Mouse (Mus musculus): ENCODE data around the gene Itpr1.

Gene Itpr1

DNA sequence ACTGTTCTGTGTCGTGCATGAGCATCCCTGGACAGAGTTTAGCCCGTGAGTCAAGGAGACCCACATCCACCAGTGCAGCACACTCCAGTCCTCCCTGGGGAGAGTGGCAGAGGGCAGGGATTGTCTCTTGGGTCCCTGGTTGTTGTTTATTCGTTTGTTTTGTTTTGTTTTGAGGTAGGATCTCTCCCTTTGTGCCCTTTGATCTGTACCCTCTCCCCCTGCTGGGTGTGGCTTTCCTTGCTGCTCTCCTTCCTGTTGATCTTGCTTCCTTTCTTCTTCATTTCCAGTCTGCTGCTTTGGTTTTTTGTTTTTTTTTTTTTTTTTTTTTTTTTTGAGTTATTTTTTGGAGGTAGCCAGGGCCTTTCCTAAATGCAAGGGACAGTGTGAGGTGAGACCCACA is 299.2 kb downstream of the Itpr1 start:
- WGBS: 48% methylated on average over 3 of the region's 3 CpGs

DNA sequence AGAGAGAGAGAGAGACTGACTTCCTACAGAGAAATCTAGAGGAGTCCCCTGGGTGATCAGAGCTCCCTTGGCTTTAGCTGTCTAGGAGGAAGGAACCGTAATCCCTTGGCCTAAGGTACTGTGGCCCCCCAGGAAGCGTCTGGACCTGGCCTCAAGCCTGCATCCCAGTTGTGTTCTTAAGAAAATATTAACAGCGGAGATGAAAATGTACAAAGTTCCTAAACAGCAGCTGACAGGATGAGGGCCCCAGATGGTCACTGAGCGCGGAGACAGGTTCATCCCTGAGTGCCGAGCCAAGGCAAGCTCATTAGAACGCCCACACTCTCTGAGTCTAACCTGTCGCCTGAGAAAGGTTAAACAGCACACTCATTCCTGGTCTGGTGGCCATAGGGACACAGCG is 300.1 kb downstream of the Itpr1 start:
- WGBS: 81% methylated on average over 9 of the region's 9 CpGs

DNA sequence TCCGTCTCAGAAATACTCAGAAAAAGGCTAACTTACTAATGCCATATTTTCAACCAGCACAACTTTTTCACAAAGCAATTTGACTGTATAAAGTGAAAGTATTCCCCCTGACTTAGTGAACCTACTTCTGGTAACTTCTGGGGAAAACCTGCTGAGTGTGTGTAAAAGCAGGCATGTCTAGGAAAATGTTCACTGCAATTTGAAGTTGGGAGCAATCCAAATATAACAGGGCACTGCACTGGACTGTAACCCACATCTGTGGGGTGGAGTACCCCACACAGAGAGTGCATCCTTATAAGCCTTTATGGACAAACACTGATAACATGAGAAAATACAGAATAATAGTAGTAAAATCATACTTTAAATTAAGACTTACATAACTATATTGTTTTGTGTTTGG is 303.4 kb downstream of the Itpr1 start:
- WGBS: 93% methylated on average over 1 of the region's 1 CpGs

DNA sequence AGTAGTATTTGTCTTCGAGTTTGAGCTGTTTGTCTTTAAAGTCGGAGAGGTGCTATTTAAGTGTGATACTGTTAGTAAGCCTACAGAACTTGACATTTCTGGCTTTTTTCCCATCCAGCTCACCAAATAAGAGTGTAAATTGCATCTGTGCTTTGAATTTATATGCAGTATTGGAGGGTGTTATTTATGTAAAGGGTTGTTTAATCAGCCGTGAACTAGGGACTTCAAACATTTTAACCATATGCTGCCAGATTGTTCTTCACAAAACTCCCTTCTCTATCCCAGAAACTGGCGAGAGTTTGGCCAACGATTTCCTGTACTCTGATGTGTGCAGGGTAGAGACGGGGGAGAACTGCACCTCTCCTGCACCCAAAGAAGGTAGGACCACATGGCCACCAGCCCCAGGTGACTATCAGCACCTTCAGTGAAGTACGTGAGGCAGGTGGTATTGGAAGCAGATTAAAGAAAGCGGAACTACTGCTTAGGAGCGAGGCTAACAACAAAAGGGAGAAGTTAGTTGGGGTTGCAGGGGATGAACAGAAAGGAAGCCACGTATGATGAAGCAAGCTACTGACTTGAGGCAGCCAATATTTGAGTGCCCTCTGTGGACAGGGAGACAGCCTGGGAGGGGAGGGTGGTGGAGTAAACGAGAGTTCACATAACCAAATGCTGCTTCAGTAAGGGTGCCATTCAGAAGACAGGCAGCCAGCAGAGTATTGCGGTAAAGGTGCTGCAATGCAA is 304.5 kb downstream of the Itpr1 start:
- 75% methylated on average over 12 of the region's 12 CpGs for WGBS

DNA sequence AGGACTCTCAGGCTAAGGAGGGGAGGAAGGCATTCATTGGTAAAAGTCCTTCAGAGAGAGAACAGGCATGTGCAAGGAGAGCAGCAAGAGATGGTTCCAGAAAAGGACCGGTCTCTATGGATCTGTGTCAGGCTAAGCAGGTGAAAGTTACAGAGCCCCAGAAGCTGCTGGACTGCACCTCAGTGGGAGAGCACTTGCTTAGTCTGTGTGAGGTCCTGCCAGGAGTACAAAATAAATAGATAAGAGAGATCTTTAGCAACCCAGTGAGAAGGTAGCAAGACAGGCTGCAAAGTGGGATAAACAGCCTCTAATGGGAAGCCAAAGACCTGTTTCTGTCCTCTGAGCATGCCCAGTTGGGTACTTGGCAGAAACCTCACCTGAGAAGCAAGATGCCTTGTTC is 305.1 kb downstream of the Itpr1 start:
- 95% methylated on average over 1 of the region's 1 CpGs for WGBS

DNA sequence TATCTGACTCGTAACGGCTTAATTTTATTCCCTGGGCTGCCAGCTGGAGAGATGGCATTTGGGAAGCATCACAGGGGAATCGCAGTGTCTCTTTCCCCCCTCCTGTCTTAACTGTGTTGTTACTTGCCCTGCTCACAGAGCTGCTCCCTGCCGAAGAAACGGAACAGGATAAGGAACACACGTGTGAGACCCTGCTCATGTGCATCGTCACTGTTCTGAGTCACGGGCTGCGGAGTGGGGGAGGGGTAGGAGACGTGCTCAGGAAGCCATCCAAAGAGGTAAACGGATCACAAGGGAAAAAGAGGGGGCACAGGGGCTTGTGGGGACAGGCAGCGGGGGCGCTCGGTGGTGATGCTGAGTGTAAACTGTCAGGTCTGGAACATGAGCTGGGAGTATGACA is 305.7 kb downstream of the Itpr1 start:
- 67% methylated on average over 14 of the region's 14 CpGs for WGBS

DNA sequence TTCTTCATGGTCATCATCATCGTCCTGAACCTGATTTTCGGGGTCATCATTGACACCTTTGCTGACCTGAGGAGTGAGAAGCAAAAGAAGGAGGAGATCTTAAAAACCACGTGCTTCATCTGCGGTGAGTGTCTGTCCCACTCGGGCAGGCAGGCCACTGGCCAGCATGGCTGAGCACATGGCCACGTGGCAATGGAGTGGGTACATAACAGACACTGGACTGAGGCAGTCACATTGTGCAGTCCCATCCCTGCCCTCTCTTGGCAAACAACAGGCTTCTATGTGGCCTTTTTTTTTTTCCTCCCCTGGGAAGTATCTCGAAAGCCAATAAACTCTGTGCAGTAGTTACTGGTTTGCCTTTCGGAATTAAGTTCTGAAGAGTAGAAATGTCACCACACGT is 306.4 kb downstream of the Itpr1 start:
- WGBS: 88% methylated on average over 9 of the region's 9 CpGs

DNA sequence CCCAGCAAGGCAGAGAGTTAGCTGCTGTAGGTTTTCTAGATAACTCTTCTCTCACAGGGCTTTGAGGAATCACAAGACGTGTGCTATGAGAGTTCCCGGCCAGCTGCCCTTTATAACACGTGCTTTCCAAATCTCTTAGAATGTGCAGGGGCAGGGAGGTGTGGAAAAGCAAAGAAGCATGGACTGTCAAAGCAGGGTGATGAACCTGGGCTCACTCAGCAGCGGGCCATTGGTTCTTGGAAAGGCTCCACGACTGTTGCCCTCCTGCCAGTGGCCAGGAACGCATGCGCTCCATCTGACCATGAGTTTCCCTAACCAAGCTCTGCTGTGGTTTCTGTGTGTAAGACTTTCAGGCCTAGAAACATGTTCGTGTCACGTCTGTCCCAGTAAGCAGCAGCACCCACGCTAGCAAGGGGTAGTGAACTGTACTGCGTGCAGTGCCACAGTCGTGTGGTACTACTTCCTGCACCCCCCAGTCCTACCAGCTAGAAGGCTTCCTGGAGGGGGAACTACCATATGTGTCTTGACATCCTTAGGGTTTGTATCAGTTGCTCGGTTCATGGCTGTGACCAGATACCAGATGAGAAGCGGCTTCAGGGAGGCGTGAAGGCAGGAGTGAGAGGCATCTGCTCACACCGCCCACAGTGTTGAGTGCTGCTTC is 311.2 kb downstream of the Itpr1 start:
- 74% methylated on average over 16 of the region's 16 CpGs for WGBS

DNA sequence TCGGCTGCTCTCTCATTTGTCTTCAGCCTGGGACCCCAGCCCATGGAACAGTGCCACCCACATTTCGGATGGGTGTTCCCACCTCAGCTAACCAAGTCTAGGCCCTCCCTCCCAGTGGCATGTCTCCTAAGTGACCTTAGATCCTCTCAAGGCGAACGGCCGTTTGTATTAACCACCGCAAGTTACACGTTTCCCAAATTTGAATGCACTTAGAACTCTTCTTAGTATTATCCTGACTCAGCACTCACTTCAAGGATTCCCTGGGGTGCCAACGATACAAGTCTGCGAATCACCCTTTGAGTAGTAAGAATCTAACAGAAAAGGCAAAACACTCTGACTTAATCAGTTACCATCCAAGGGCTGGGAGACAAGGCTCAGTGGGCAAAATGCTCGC is 311.7 kb downstream of the Itpr1 start:
- 75% methylated on average over 10 of the region's 10 CpGs for WGBS

DNA sequence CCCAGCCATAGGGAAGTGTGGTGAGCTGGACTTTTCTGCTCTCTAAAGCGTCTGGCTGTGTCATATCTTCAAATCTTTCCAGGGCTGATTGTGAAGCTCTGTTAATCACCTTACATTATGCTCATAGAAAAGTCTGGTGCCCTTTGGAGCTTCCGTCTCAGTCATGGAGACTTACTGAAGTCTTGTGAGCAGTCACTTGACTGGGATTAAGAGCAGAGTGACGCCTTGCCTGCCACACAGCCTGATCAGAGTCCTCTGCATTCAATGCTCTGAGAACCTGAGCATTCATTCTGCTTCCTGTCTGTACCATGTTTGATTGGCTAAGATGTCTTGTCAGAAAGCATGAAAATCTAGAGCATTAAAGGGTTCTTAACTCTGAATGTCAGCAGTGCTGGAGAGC is 314.7 kb downstream of the Itpr1 start:
- WGBS: 91% methylated on average over 3 of the region's 3 CpGs

DNA sequence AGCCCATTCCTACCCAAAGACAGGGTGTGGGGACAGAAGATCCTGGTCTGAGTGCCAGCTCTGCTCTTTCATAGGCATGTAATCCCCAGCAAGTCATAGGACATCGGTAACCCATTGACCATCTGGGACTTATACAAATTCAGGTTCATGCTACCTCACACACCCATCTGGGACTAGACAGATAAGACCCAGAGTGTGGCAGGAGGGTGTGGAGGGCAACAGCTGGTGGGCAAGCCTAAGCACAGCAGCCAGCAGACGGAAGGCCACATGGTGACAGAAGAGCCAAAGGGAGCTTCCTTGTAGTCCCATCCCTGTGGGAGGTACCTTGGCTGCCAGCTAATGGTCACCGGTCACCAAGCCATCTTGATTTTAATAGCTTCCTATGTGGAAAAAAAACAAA is 316.3 kb downstream of the Itpr1 start:
- 96% methylated on average over 3 of the region's 3 CpGs for WGBS

DNA sequence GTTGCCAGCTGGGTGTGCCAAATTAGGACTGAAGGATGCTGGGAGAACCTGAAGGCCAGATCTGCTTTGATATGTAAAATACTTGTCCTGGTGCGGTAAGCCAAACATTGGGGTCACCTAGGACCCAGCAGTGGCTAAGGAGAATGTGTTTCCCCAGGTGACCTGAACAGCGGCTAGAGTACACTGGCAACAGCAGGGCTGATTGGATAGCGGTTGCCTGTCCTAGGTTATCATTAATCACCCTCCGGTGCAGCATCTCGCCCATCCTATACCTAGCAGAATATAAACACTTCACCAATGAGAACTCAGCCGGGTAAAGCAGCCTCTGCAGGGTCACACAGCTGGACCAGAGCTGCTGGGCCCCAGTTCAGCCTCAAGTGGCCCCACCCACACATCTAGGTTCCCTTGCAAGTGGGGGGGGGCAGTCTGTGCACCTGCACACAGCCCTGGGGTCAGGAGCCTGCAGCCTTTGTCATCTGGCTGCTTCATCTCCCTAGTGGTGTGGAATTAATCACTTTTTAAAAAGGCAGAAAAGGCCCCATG is 318.0 kb downstream of the Itpr1 start:
- WGBS: 75% methylated on average over 6 of the region's 6 CpGs

DNA sequence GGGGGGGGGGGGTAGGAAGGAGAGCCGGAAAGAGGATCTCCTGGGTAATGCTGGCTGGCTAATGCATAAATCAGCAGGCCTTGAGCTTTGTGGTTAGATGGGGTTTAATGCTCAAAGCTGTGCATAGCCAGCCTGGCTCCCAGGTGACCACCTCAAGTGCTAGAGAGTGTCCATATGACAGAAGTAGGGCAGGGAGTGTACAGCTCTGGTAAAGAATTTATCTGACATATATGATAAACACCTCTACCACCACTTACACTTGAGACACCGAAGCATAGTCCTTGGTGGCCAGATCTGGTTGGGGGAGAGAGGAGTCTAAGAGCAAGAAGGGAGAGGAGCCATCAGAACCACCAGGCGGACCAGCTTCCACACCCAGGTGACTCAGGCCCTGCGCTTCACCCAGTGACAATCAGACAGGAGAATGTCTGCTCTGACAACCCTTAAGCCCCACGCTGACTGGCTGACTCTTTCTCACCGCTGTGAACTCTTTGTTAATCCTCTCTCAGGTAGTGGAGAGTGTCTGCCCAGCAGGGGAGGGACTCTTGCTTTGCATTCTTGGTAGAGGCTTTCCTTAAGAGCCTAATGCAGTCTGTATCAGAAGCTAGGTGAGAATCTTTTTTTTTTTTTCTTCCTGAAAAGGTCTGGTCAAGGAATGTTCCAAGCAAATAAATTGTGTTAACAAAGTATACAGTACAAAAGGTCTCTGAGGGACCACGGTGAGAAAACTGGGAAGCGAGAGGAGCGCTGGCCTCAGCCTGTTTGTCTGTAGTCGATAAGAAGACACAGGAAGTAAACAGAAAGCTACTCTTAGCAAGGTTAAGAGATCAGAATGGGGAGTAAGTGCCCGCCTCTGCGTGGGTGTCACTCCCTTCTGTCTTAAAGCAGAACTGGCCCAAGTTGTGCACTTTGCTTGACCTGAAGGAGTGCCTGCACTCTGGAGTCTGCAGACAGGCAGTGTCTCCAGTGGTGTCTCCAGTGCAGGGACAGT is 318.7 kb downstream of the Itpr1 start:
- 67% methylated on average over 12 of the region's 12 CpGs for WGBS

DNA sequence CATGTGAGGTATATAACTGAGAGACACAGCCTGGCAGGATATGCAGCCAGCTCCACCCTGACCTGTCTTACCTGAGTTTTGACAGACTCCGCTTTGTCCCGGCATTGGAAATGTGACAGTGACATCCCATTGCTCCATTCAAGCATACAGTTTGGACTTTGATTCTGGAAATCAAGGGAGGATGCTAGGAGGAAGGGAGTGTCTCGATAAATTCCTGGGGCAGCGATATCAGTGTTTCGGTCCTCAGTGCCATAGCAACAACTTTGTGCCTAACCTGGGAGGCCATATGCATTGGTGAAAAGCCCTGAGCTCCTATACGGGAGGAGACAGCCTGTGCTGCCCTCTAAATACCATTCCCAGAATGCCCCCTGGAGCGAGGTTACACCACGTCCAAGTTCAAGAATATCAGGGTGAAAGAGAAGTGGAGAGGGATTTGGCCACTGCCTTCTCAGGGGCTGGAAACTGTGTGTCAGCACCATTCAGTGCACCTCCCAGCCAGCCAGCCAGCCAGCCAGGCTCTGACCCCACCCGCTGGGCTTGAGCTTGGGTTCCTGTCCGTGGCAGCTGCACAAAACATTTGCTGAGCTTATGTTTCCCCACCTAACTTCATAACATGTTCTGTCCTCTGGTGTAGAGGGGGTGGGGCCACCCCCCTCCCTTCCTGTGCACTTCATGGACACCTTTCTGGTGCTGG is 319.7 kb downstream of the Itpr1 start:
- WGBS: 84% methylated on average over 10 of the region's 10 CpGs

DNA sequence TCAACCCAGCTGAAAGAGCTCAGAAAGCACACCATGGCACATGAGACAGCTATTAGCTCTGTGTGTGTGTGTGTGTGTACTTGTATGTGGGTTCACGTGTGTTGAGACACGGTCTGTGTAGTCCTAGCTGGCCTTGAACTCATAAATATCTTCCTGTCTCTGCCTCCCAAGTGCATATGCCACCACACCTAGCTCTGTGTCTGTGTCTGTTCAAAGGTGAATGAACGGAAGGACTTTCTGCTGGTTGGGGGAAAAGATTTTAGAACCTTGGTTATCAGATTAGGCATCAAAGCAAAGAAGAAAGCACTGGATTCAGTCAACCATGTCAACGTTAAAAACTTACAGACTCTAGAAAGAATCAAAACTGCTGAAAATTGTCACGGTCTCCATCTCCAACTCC is 321.2 kb downstream of the Itpr1 start:
- WGBS: 93% methylated on average over 5 of the region's 5 CpGs

DNA sequence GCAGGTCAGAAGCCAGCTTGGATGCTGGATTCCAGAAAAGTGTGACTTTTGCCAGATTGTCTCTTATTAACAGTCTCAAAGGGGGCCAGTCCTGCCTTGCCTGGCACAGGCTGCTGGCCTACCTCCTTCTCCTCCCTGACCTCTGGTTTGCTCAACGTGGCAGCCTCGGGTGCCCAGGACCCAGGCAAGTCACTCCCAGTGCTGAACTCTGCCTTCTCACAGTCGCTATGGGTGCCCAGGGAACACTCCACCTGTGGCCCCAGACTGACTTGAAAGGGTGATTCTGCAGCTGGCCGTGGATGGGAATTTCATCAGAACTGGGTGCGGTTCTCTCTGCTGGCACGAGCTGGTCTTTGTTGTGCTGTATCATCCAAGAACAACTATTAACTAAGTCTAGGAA is 321.7 kb downstream of the Itpr1 start:
- 83% methylated on average over 6 of the region's 6 CpGs for WGBS

DNA sequence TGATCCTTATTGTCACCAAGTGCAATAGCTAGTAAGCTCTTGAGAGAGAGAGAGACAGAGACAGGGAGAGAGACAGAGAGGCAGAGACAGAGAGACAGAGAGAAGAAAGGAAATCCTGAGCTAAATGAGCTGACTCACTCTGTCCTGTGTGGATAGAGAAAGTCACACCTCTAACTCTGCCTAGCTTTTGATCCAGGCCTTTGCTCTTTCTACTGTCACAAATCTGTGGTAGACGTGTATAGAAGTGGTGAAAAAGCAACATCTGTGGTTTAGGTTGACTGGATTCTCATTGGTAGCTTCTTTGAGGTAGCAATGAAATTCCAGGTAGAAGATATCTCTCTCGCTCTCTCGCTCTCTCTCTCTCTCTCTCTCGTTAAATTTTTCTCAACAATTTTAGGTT is 322.4 kb downstream of the Itpr1 start:
- 85% methylated on average over 4 of the region's 4 CpGs for WGBS

DNA sequence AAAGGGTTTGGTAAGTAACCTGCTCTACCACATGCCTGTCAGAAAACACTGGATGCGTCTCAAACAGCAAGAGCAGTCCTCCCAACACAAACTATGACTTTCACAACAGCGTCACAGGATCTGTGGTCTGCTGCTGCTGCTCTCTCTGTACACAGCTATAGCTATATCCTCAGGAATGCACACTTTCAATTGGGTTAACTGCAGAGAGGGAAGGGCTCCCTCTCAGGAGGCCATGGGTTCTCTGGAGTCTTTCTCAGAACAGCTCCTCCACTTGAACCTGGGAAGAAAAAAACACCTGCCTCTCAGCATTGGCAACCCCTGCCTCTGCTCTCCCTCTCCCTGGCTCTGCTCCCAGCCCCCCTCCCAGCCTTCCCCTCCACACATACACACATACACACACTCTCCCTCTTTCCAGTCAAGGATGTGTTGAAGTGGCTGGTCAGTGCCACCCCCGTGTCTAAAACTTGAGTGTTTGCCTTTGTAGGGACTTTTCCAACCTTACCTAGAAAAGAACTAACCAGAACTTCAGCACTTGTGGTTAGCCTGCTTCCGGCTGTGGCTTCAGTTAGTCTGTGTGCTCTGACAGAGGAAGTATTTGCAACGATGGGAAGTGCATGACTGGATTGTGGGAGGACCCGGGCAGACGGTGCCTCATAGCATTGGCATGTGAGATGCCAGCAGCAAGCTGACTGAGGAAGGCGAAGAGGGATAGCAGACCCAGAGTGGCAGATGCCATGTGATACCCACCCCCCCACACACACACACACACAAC is 323.8 kb downstream of the Itpr1 start:
- WGBS: 62% methylated on average over 8 of the region's 8 CpGs

DNA sequence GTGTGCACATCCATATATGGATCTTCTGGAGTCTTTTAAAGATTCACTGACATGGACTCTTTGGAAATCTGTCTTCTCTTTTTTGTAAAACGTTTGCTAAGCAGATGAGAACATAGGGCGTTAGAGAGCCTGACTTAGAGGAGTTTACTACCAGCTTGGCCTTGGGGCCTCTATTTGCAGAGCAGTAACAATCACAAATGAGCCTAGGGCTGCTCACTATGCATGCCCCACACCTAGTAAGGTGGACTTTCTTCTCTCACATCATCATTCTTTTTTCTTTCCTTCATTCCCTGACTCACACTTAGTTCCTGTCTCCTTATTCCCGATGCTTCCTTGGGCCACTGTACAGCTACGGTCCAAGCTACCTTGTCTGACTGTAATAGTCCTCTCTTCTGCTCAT is 325.5 kb downstream of the Itpr1 start:
- WGBS: 82% methylated on average over 4 of the region's 4 CpGs

DNA sequence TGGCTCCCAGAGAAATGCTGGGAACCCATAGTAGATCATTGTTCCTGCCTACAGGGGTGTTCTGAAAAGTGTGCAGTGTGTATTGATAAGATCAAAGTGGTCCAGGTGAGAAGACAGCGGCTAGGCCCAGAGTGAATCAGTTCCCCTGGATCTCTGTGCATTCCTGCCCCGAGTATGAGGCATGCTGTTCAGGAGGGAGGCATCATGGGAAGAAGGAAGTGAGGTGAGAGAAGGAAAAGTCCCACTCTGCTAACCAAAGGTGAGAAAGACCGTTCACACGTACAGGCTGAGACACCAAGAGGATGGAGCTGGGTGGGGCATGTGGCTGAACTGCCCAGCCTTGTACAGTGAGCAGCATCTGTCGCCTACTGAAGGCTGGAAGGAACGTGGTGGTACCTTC is 327.5 kb downstream of the Itpr1 start:
- 91% methylated on average over 6 of the region's 6 CpGs for WGBS

DNA sequence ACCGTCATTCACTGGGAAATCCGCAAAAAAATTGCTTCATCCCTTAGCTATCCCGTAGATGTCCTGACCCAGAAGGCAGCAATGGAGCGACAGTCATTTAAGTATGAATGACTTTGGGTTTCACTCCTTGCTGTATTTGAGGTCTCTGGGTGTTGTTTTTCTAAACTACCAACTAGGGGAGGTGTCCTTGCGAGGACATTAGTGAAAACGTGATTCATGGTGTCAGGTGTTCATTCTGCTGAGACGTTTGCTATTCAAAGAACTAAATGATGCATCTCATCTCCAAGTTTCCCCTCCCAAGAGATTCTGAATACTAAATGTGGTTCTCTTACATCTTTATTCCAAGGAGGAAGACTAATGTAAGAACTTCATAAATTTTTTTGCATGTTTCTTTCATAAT is 332.0 kb downstream of the Itpr1 start:
- 78% methylated on average over 7 of the region's 7 CpGs for WGBS

Data from cerebral cortex, adult 2 months (tissue).